Mouse (Mus musculus) granulocyte monocyte progenitor cell, adult 5-6 weeks (primary cell): ENCODE measurements at regions not wholly inside any gene's neighbourhood (a gene's known extent, or its start where the extent isn't known, plus 50 kb on each side); places are given as distances from the start of the nearest gene placed in this dataset.

Experiments used
- ATAC-seq: replicated peaks from 2 replicates; pipeline ENCODE4 v1.8.0; 2016; ENCODE audit warnings: mild to moderate bottlenecking, moderate TSS enrichment, inconsistent platforms; ENCODE audit not compliant: poor library complexity, severe bottlenecking

DNA sequence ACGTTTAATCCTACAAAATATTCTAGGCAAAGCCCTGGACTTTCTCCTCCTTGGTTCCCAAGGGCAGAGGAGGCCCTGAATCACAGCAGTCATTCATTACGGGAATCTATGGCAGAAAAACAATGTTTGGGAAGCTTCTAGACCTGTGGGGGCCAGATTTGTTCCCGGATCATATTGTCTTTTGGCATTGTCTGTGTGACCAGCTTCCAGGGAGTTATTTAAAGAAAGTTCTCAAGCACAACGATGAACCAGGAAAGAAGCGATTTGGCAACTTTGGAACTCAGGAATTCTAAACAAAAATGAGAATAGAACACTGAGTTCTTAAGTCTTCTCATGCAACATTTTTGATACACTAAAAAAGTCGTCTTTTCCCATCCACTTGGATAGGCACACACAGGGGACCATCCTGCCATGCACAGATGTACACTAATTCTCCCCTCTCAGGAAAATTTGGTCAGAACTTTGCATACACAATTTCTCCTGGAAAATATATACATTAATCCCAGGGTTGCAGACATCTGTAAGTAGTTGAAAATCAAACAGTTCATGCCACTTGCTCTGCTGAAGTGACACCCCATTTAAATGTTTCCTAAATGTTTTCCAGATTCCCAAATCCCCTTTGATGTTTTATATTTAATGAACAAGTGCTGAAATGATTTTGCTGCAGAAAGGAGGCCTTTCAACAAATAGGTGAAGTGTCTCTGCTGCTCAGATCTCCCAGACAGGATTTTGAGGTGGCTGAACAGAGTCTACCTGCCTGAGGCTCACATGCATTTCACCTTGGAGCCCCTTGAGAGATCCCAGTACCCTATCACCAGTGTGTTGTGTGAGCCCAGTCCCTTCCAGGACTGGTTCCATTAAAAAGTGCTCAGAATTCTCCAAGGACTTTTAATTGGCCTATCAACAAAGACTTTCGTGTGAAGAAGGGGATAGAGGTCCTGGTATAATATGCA is 548.9 kb upstream of the Nrp1 start:
- ATAC-seq = no peak

DNA sequence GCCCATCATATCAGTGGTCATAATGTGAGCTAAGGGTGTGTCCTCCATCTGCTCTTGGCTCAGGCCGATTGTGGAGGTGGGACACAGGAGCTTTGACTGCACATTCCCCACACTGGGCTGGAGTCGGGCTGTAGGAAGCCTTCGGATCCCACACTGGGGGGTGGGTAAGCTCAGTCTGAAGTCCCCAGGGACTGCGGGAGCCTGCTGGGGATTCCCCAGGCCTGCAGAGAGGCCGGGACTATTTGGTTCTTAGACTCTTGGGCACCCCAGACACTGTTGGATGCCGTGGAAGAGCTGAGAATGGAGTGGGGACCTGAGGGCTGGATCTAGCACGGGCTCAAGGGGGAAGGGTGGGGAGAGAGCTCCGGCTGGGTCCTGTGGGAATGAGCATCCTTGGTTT is 547.1 kb upstream of the Nrp1 start:
- no peak for ATAC-seq

DNA sequence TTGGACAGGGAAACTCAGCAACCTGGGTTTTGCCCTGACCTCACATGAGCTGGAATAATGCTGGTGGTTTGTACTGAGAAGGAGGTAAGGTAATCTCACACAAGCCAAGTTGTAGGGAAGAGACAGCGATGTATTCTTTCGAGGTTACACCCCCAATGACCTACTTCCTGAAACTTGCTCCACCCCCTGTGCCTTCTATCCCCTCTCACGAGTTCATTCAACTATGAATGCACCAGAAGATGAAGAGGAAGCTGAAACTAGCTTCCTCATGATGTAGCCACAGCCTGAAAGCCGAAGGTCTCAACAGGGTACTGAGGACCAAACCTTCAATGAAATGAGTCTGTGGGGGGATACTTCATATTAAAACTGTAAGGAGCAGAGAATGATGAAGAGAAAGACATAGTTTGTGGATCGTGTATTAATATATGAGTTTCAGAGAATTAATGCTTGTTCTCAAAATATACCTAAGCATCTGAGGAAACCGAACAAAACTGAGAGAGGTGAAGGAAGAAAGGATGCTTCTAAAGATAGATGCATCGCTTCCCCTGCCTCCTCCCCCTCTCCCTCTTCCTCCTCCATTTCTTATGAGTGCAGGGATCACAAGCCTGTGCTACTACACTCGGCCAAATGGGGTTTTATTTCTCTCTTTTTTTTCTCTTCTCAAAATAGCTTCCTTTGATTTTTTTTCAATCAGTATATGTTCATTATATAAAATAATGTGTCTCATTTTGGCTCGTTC is 543.5 kb upstream of the Nrp1 start:
- ATAC-seq = peak; percentile 99

- ATAC-seq = no peak
These were observed 537.6 kb upstream of the Nrp1 start for GRCm38 (mm10) chr8:127820741-127821170.

GRCm38 (mm10) chr8:127821646-127822045 is 536.8 kb upstream of the Nrp1 start:
- ATAC-seq = no peak

DNA sequence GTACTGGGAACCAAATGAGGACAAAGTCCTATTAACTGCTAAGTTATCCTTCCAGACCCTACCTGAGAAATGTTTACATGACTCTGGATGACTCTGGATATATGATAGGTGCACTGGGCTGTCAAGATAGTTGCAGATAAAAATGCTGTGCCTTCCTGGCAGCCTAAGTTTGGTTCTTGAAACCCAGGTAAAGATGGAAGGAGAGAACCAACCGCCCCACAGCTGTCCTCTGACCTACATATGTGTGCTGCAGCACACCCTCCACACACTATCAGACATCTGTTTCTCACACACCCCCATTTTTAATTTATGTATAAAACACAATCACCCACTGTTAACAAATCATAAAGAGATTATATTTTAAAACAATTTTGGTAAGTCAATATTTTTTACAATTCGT is 533.4 kb upstream of the Nrp1 start:
- no peak for ATAC-seq

- no peak for ATAC-seq
These were observed 530.6 kb upstream of the Nrp1 start for GRCm38 (mm10) chr8:127827826-127828225.

GRCm38 (mm10) chr8:127829659-127830058 is 528.7 kb upstream of the Nrp1 start:
- ATAC-seq = peak; percentile 75

DNA sequence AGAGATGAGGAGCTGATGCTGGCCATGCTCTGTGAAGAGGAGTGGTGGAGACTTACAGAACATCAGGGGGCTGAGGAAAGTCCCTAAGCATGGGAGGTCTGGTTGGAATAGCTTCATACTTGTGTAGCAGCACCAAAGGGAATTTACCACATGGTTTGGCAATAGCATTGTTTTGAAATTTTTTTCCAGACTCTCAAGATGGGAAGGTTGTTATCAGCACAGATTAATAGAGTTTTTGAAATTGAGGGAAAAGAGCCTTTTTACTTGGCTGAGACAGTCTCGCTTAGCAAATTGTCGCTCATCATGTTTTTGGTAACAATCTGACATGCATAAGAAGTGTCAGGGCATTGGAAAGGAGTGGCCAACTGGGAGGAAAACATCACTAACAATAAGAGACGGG is 524.4 kb upstream of the Nrp1 start:
- ATAC-seq = no peak

DNA sequence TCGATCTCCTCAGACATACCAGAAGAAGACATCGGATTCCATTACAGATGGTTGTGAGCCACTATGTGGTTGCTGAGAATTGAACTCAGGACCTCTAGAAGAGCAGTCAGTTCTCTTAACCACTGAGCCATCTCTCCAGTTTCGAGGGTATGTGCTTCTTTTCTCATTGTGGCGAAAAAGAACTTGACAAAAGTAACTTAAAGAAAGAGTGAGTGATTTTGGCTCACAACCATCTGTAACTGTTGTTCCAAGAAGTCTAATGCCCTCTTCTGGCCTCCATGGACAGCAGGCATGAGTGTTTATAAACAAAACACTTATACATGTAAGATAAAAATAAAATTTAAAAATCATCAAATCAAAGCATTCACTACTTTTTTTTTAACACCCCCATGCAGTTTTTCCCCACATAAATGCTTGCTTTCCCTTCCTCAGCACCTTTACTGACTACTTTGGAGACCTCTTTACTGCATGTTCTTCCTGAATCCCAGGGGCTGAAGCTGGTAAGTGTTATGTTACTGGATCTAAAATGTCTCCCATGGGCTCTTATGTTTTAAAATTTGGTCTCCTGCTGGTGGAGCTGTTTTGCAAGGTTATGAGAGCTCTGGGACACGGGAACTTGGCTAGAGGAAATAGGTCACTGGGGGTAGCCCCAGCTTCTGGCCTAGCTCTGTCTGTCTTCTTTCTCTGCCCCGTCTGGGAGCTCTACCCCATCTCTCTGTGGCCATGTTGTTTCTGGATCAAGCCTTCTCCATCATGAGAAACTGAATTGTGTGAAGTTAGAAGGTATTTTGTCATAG is 521.8 kb upstream of the Nrp1 start:
- peak; percentile 56; the same call in 1 of the 2 replicates for ATAC-seq

- no peak for ATAC-seq
These were observed 520.1 kb upstream of the Nrp1 start for GRCm38 (mm10) chr8:127838311-127838710.

DNA sequence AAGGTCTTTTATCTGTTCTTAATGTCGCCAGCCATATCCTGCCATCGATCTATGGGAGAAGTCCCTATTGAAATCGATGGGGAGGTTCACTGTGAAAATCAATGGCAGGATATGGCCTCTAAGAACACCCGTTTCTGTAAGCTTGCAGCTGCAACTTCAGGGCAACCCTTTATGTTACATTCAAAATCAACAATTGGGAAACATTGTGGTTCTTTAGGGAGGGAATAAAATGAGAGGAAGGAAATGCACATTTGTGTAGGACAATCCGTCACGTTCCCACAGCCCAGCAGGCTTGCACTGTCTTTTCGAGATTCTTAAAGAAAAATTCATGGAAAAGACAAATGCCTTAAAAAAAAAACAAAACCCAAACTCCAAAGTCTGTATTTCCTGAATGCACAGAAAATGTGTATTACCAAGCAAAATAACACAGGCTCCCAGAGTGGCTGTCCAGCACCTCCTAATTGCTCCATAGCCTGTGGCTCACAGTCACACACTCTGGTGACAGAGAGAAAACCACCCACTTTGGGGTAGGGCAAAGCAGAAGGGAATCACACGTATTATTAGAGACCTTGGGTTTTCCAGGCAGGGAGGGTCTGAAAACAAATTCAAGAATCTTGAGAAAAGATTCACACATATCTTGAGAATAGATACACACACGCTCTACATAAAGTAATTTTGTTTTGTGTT is 510.9 kb upstream of the Nrp1 start:
- ATAC-seq = peak; percentile 85

DNA sequence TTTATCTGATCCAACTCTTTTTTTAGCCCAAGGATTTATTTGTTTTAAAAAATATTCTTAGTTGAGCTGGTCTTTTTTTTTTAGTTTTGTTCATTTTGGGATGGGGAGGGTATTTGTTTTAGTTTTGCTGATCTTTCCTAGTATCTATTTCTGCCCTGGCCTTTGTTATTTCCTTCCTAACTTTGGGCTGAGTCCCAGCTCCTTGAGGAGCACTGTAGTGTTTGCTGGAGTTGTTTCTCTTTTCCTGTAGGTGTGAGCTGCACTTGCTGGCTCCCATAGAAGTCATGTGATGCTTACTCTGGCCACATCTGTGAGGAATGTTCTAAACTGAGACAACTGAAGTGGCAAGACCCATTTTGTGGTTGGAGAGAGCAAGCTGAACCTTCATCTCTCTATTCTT is 508.5 kb upstream of the Nrp1 start:
- no peak for ATAC-seq

DNA sequence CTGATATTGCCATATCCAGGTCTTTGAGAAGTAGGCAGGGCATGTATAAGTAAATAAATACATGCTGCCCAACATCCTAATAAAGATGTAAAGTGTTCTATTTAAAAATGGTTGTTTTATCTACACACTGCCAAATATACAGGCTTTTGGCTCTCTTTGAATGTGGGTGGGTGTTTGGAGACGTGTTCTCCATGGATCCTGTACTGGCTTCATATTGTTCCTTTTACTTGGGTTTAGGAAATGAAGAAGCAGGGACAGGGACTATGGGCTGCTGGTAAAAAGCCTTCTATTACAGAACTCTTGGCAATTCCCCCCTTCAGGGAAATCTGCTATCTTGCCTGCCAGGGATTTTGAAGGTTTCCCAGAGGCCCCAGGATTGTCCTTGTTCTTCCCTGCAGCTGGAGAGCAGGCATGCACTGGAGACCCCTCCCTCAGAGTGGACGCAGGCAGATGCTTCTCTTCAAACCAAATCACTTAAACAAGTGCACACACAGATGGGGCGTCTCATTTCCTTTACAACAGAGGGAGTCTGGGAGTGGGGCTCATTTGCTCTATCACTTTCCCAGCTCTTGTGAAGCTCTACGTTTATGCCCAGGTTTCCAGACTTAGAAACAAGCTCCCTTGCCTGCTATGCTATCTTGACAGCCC is 502.6 kb upstream of the Nrp1 start:
- no peak for ATAC-seq

DNA sequence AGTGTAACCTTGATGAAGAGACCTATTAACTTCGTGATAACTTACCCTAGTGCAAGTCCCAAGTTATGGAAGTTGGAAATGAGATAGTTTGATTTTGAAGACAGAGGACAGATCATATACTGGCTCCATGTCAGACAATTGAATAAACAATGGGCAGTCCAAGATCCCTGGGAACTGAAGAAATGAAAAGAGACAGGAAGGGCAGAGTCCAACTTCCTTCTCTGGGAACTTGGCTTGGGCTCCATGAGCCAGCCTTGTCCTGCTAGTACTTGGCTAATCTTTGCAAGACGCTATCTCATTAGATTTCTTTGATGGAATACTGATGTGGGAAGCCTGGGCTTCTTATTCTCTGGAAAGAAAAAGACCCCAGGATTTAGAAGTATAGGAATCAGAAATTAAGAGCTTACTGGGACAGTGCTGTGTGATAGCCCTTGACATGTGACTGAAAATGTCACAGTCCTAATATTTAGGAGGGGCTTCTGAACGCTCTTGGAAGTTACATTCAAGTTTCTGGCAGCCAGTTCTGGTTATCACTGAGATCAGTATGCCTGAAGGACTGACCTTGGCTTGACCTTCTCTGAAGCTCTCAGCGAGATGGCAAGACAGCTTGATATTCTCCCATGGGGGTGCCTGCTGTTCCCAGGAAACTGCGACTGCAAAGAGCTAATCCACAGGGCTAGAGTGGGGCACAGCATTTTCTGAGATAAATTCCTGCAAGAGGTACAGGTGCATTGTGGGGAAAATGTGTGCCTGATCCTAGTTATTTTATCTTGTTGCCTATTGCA is 501.9 kb upstream of the Nrp1 start:
- ATAC-seq = no peak

GRCm38 (mm10) chr8:127859036-127859435 is 499.4 kb upstream of the Nrp1 start:
- ATAC-seq = no peak

DNA sequence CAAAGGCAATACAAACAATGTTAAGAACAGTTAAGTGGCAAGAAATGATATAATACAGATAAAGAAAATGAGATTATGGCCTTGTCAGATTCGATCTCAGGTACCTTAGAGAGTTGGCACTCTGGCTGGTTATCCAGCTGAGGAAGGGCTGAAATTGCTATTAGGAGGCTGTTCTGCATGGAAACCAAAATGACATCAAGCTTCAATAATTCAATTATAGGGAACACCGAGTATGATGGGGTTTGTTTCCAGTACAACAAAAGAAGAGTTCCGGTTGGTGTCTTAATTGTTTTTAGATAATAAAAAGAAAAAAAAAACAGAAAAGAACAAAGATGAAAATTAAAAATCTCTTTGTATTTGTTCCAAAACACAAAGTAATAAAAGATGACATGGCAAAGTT is 498.0 kb upstream of the Nrp1 start:
- ATAC-seq = no peak

- ATAC-seq = no peak
These were observed 497.5 kb upstream of the Nrp1 start for GRCm38 (mm10) chr8:127860891-127861290.

DNA sequence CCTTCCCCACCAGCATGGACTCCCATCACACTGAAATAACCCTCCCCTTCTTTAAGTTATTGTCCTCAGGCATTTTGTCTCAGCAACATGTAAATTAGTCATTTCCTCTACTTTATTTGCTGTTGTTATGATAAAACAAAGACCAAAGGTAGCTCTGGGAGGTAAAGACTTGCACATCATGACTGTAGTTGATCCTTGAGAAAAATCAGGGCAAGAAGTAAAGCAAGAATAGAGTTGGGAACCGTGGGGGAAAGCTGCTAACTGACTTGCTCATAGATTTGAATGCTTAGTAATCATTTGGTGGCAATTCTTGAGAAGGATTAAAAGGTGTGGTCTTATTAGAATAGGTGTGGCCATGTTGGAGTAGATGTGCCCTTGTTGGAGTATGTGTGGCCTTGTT is 473.8 kb upstream of the Nrp1 start:
- ATAC-seq = no peak
